Mouse (Mus musculus) liver, postnatal 0 days (tissue): ENCODE data around the gene Zswim3. TPM values are rescaled to one million over a fixed set of nuclear protein-coding genes. Genes with fewer than 3 reads are reported as not detected.
A peak's percentile ranks its signal among the peaks of the same experiment; 100 is the strongest.

Source experiments
- ATAC-seq: fragments of 200-750 bp; cut with Nextera tagmentation; 2 replicates; pipeline ENCODE4 v1.8.0; 2017; ENCODE audit warnings: mild to moderate bottlenecking, moderate library complexity
- DNase-seq: peaks from one replicate; pipeline ENCODE4 v3.0.0-alpha.2; 2016
- H3K27ac ChIP-seq: fragments of 300-500 bp; sonication (generic); 2 replicates; pipeline ENCODE4 v1.5.1; 2014; ENCODE audit warnings: antibody characterized with exemption, moderate library complexity, mild to moderate bottlenecking, low read depth
- H3K27me3 ChIP-seq: fragments of 300-500 bp; sonication (generic); 2 replicates; pipeline ENCODE4 v1.6.1; 2014; ENCODE audit warnings: low read length, control low read depth, mixed read lengths; ENCODE audit not compliant: insufficient read depth
- H3K36me3 ChIP-seq: fragments of 300-500 bp; sonication (generic); replicated peaks from 2 replicates; pipeline ENCODE4 v1.6.1; 2014; ENCODE audit warnings: mild to moderate bottlenecking, control low read depth, low read length, moderate library complexity, mixed read lengths; ENCODE audit not compliant: insufficient read depth
- H3K4me1 ChIP-seq: fragments of 300-500 bp; sonication (generic); 2 replicates; pipeline ENCODE4 v1.6.1; 2014; ENCODE audit warnings: antibody characterized with exemption, mild to moderate bottlenecking, control low read depth; ENCODE audit not compliant: insufficient read depth
- H3K4me2 ChIP-seq: fragments of 300-500 bp; sonication (generic); 2 replicates; pipeline ENCODE4 v1.6.1; 2014; ENCODE audit warnings: low read depth, mild to moderate bottlenecking, low read length, moderate library complexity, mixed read lengths
- H3K4me3 ChIP-seq: fragments of 300-500 bp; sonication (generic); 2 replicates; pipeline ENCODE4 v1.5.1; 2014; ENCODE audit warnings: low read depth, low read length
- H3K9ac ChIP-seq: fragments of 300-500 bp; sonication (generic); replicated peaks from 2 replicates; pipeline ENCODE4 v1.6.1; 2014; ENCODE audit warnings: mild to moderate bottlenecking, moderate library complexity
- H3K9me3 ChIP-seq: fragments of 300-500 bp; sonication (generic); 2 replicates; pipeline ENCODE4 v1.6.1; 2016; ENCODE audit warnings: mild to moderate bottlenecking, control low read depth, low read length, mixed read lengths
- CTCF ChIP-seq: sonication (generic); IDR thresholded peaks from 2 replicates; pipeline ENCODE4 v1.5.1; 2016; ENCODE audit warnings: antibody characterized with exemption, low read depth
- EP300 ChIP-seq: IDR thresholded peaks from 2 replicates; pipeline ENCODE4 v1.6.1; 2016; ENCODE audit warnings: antibody characterized with exemption, low read depth, mild to moderate bottlenecking
- whole genome bisulfite sequencing: fragments of 180-500 bp; shearing (Covaris S2); extraction: QIAGEN DNeasy Blood & Tissue Kit; methylation state at CpG from one replicate; pipeline ENCODE4 v1.1.7; 2014; ENCODE audit not compliant: insufficient replicate concordance; 5-methylcytosine and 5-hydroxymethylcytosine counted together
- polyA plus RNA-seq: library from polyadenylated mRNA; unstranded; fragments of >200 nt; fragmentation: Nextera tagmentation; extraction: Ambion mirVana; gene quantifications from 2 replicates; pipeline ENCODE4 v1.2.1, GENCODE M21; 2015

The Zswim3 gene
- polyA plus RNA-seq, 1 experiment from 2014 or later: 2.2 TPM

GRCm38 (mm10) chr2:164864593-164864992 is 59.7 kb downstream of the Zswim3 start:
- H3K9me3 ChIP-seq: no peaks in the 10 kb centered on the region; the same call in 1 of the 2 replicates
- no peak overlapping the region for H3K4me3 ChIP-seq
- WGBS: 61% methylated on average over 4 of the region's 4 CpGs
- H3K4me1 ChIP-seq: peaks cover 16% of the 10 kb centered on the region
- no peak overlapping the region for H3K27ac ChIP-seq
- no peaks in the 10 kb centered on the region for H3K36me3 ChIP-seq
- no peak overlapping the region for H3K4me2 ChIP-seq
- H3K9ac ChIP-seq: no peak overlapping the region
- ATAC-seq (no peak), DNase-seq (no peak)
- no peaks in the 10 kb centered on the region for H3K27me3 ChIP-seq
- TF ChIP-seq CTCF: no peak
- TF ChIP-seq EP300: no peak

- Histone ChIP-seq H3K4me1 (peaks cover 12% of the 10 kb centered on the region), H3K4me3 (no peak overlapping the region), H3K4me2 (no peak overlapping the region), H3K27me3 (no peaks in the 10 kb centered on the region), H3K9me3 (no peaks in the 10 kb centered on the region; the same call in 1 of the 2 replicates), H3K27ac (0 out of 2 replicates have a peak overlapping the region, but pooled peaks have one; percentile 48), H3K36me3 (no peaks in the 10 kb centered on the region), H3K9ac (no peak overlapping the region)
- TF ChIP-seq CTCF (no peak), EP300 (no peak)
- WGBS: 46% methylated on average over 16 of the region's 16 CpGs
- ATAC-seq (peak; percentile 46), DNase-seq (no peak)
These were observed 62.0 kb downstream of the Zswim3 start for GRCm38 (mm10) chr2:164866741-164867551.

GRCm38 (mm10) chr2:164867566-164867965 is 62.7 kb downstream of the Zswim3 start:
- H3K36me3 ChIP-seq: no peaks in the 10 kb centered on the region
- H3K4me2 ChIP-seq: no peak overlapping the region
- no peaks in the 10 kb centered on the region; the same call in 1 of the 2 replicates for H3K9me3 ChIP-seq
- H3K27ac ChIP-seq: 0 out of 2 replicates have a peak overlapping the region, but pooled peaks have one; percentile 48
- WGBS: 96% methylated on average over 7 of the region's 7 CpGs
- H3K4me3 ChIP-seq: no peak overlapping the region
- ATAC-seq (no peak), DNase-seq (no peak)
- TF ChIP-seq EP300 (no peak), CTCF (peak; percentile 69)
- no peaks in the 10 kb centered on the region for H3K27me3 ChIP-seq
- H3K4me1 ChIP-seq: peaks cover 8% of the 10 kb centered on the region; the same call in 1 of the 2 replicates
- H3K9ac ChIP-seq: no peak overlapping the region

GRCm38 (mm10) chr2:164868491-164868890 is 63.6 kb downstream of the Zswim3 start:
- H3K27me3 ChIP-seq: no peaks in the 10 kb centered on the region
- TF ChIP-seq EP300: no peak
- TF ChIP-seq CTCF: no peak
- H3K27ac ChIP-seq: 0 out of 2 replicates have a peak overlapping the region, but pooled peaks have one; percentile 34
- no peak for DNase-seq
- peaks cover 5% of the 10 kb centered on the region; the same call in 1 of the 2 replicates for H3K4me1 ChIP-seq
- no peaks in the 10 kb centered on the region; the same call in 1 of the 2 replicates for H3K9me3 ChIP-seq
- H3K4me2 ChIP-seq: no peak overlapping the region
- no peaks in the 10 kb centered on the region for H3K36me3 ChIP-seq
- no peak overlapping the region for H3K4me3 ChIP-seq
- ATAC-seq: peak; percentile 65
- 30% methylated on average over 7 of the region's 7 CpGs for WGBS
- H3K9ac ChIP-seq: no peak overlapping the region

Other genes starting within 250 kb of the Zswim3 start
- 3.0 and 3.3 TPM in 2 replicates for gene Wfdc2, start 242.7 kb upstream of the Zswim3 start, polyA plus RNA-seq
- gene Spint3, start 231.6 kb upstream of the Zswim3 start, polyA plus RNA-seq: not detected in 2 replicates
- gene Wfdc6a, start 219.7 kb upstream of the Zswim3 start, polyA plus RNA-seq: not detected in 2 replicates
- not detected in 2 replicates for gene Eppin, start 211.5 kb upstream of the Zswim3 start, polyA plus RNA-seq
- gene Wfdc6b, start 191.6 kb upstream of the Zswim3 start, polyA plus RNA-seq: not detected in 2 replicates
- not detected in 2 replicates for gene Wfdc8, start 191.5 kb upstream of the Zswim3 start, polyA plus RNA-seq
- gene Wfdc16, start 166.3 kb upstream of the Zswim3 start, polyA plus RNA-seq: not detected in 2 replicates
- gene Wfdc10, start 149.1 kb upstream of the Zswim3 start, polyA plus RNA-seq: not detected in 2 replicates
- gene Wfdc9, start 148.5 kb upstream of the Zswim3 start, polyA plus RNA-seq: not detected in 2 replicates
- gene Wfdc11, start 131.0 kb upstream of the Zswim3 start, polyA plus RNA-seq: not detected in 2 replicates
- not detected in 2 replicates for gene Wfdc13, start 120.0 kb upstream of the Zswim3 start, polyA plus RNA-seq
- gene Spint4, start 106.6 kb upstream of the Zswim3 start, polyA plus RNA-seq: not detected in 2 replicates
- gene Spint5, start 89.8 kb upstream of the Zswim3 start, polyA plus RNA-seq: not detected in 2 replicates
- gene Wfdc3, start 59.2 kb upstream of the Zswim3 start, polyA plus RNA-seq: 2.0 and 2.5 TPM in 2 replicates
- gene Dnttip1, start 59.1 kb upstream of the Zswim3 start, polyA plus RNA-seq: 33.7 and 34.2 TPM in 2 replicates
- 243 and 277 TPM in 2 replicates for gene Ube2c, start 35.2 kb upstream of the Zswim3 start, polyA plus RNA-seq
- 6.5 and 127 TPM in 2 replicates for gene Tnnc2, start 25.1 kb upstream of the Zswim3 start, polyA plus RNA-seq
- 6.1 and 7.4 TPM in 2 replicates for gene Snx21, start 19.3 kb upstream of the Zswim3 start, polyA plus RNA-seq
- 23.1 and 25.0 TPM in 2 replicates for gene Acot8, start 216 bp upstream of the Zswim3 start, polyA plus RNA-seq
- 3.1 TPM in 2 replicates for gene Zswim1, start 17.6 kb downstream of the Zswim3 start, polyA plus RNA-seq
- not detected in 2 replicates for gene Spata25, start 23.4 kb downstream of the Zswim3 start, polyA plus RNA-seq
- 101 and 109 TPM in 2 replicates for gene Ctsa, start 27.8 kb downstream of the Zswim3 start, polyA plus RNA-seq
- gene Neurl2, start 28.4 kb downstream of the Zswim3 start, polyA plus RNA-seq: 2.5 and 3.1 TPM in 2 replicates
- gene Pltp, start 52.6 kb downstream of the Zswim3 start, polyA plus RNA-seq: 33.4 and 35.3 TPM in 2 replicates
- 38.4 and 38.6 TPM in 2 replicates for gene Pcif1, start 74.2 kb downstream of the Zswim3 start, polyA plus RNA-seq
- gene Zfp335, start 106.7 kb downstream of the Zswim3 start, polyA plus RNA-seq: 2.1 and 2.5 TPM in 2 replicates
- gene Mmp9, start 135.7 kb downstream of the Zswim3 start, polyA plus RNA-seq: 15.8 and 17.2 TPM in 2 replicates
- 0.39 and 0.60 TPM in 2 replicates for gene Slc12a5, start 155.7 kb downstream of the Zswim3 start, polyA plus RNA-seq
- 7.5 and 8.1 TPM in 2 replicates for gene Ncoa5, start 229.8 kb downstream of the Zswim3 start, polyA plus RNA-seq